Mouse (Mus musculus) left cerebral cortex, postnatal 36 days (tissue): ENCODE data around the gene Traf3. TPM values are rescaled to one million over a fixed set of nuclear protein-coding genes. Genes with fewer than 3 reads are reported as not detected.

Source experiments
- DNase-seq, 2 experiments: peaks; one replicate each; pipeline ENCODE4 v3.0.0; 2021 to 2022; ENCODE audit warnings: low spot score in 2 of 2, mixed read lengths in 1 of 2
- intact Hi-C: fragments of 180-260 bp; cut with DNase I; formaldehyde crosslinking; loops from one replicate; pipeline ENCODE4 v1.15.1; 2025
- total RNA-seq, 2 experiments: library from RNA; stranded (reverse); gene quantifications; 2 replicates each; pipeline ENCODE4 v1.2.3; 2021

The Traf3 gene
- total RNA-seq, 2 experiments from 2014 or later = 51.6 to 55.4 TPM

- intact Hi-C loops = no loop called here
- no peak for DNase-seq
These were observed 13.6 kb upstream of the Traf3 start for GRCm38 (mm10) chr12:111152579-111152978.

- intact Hi-C loops = no loop called here
- no peak for DNase-seq
These were observed 13.0 kb upstream of the Traf3 start for GRCm38 (mm10) chr12:111152981-111153710.

GRCm38 (mm10) chr12:111153946-111154345, 12.2 kb upstream of the Traf3 start:
- DNase-seq = no peak
- intact Hi-C loops = no loop called here

DNA sequence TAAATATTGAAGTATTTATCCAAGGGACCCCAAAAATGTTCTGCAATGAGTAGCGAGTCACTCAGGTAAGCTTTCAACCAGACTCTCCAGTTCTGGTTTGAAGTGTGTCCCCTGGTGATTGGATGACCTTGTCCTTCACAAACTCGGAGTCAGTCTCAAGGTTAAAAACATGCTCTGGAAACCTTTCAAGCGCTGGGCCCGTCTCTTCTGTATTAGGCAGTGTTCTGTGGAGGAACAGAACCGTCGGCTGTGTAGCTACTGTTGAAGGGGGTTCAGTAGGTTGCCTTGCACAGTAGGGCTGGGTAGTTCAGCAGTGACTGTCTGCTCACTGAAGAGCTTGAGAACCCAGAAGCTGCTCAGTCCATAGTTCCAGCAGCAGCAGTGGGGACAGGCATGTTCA, 11.5 kb upstream of the Traf3 start:
- DNase-seq = no peak
- intact Hi-C loops = no loop called here

DNA sequence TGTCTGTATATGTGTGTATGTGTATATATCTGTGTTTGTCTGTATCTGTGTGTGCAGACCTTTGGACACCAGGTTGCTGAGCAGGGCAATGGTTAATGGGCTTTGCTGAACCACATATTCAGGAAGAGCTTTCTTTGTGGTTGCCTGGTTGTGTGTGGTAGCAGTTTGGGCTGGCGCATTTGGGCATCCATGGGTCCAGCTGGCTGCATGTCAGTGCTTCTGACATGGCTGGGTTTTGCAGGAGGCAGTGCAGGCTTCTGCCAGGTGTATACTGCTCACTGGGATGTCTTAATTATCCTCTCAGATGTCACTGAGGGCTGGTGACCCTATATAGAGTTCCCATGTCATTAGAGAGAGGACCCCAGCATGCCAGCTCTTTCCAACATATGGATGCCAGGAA, 10.4 kb upstream of the Traf3 start:
- intact Hi-C loops = no loop called here
- no peak for DNase-seq

GRCm38 (mm10) chr12:111159659-111160428, 6.3 kb upstream of the Traf3 start:
- intact Hi-C loops = loop anchor here (10.0 kb wide), 1 partner anchor 365 kb away; no protein-coding TSS in a partner anchor

DNA sequence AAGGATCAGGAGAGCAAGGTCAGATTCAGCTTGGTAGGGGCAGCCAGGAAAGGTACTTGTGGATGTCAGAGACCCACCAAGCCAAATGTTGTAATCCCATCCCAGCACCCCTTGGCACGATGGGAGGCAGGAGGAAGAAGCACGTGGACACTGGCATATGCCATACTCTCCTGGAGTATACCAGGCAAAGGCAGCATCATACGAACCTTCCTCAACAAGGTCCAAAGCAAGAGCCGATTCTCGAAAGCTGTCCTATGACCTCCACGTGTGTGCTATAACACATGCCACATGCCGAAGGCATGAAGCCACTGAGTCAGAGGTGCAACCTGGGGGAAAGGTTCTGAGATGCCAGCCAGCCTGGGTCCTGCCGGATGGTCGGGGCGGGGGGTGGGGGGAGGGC, 5.3 kb upstream of the Traf3 start:
- intact Hi-C loops = loop anchor here (10.0 kb wide), 1 partner anchor 364 kb away; no protein-coding TSS in a partner anchor
- no peak for DNase-seq

More at GRCm38 (mm10) chr12:111159659-111160428, 6.3 kb upstream of the Traf3 start:
- no peak for DNase-seq

DNA sequence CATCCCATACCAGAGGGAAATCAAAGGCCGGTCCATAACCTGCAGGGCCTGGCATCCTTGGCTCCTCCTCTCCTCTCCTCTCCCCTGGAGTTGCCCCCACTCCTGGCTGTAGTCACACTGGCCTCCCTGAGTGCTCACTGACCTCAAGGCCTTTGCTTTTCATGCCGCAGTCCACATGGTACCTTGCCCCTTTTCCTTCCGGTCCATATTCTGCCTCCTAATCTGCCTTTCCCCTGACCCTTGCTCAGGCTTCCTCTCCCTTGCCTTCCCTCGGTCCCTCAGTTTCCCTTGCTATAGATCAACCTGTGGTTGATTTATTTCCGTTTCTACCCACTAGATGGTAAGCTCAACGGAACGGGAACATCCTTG, 4.2 kb upstream of the Traf3 start:
- DNase-seq = no peak
- intact Hi-C loops = loop anchor here (10.0 kb wide), 1 partner anchor 363 kb away; no protein-coding TSS in a partner anchor

- peak; percentile 61 to 69 for DNase-seq
- intact Hi-C loops = loop anchor here (10.0 kb wide), 1 partner anchor 362 kb away; no protein-coding TSS in a partner anchor
These were observed 3.7 kb upstream of the Traf3 start for GRCm38 (mm10) chr12:111162312-111163061.

DNA sequence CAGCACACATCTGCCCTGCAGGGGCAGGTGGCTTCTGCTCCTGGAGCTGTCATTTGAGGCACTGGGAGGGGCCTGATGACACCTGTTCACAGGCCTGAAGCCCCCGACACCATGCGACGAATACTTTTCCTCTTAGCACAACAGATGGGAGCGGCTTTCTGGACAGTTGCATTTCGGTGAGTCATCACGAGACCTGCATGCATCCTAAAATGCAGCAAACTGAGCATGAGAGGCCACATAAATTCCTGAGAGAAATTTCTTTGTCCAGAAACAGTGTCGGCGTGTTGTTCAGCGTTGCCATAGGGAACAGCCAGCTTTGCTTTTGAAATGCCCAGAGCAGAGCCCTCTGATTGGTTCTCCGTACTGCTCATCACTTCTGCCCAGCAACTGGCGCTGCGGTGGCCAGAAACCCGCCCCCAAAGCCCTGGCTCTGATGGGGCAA, 1.8 kb upstream of the Traf3 start:
- intact Hi-C loops = loop anchor here (10.0 kb wide), 1 partner anchor 360 kb away; no protein-coding TSS in a partner anchor
- peak; percentile 84 to 88 for DNase-seq

DNA sequence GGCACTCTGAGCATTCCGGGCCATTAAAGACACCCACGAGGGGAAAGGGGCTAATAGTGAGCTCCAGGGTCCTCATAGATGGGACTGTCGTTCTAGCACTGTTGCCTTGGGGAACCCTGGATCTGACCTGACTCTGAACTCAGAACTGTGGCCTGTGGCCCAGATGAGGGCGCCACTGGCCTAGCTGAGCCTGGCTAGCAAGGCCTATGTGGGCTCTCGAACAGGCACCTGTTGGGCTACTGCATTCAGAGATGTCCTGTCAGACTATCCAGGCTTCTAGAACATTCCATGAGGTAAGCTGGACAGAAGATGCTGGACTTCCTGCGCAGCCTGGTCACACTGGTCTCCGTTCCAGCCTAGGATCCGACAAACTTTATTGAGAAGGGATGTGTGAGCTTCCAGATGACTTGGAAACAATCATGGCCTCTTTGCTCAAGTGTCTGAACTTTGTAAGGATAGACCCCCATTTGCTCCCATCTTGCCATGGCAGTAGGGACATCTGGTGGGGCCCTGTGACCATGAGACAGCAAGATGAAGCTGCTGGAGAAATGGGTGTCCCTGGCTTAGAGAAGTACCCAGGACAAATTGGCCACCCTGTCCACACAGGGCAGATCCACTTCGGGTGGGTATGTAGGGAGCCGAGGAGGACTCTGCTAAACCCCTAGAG, 891 bp upstream of the Traf3 start:
- peak; percentile 38 for DNase-seq
- intact Hi-C loops = loop anchor here (5.0 to 10.0 kb wide), 2 partner anchors 78 to 360 kb away; no protein-coding TSS in a partner anchor

GRCm38 (mm10) chr12:111166681-111167289, 615 bp downstream of the Traf3 start:
- intact Hi-C loops = loop anchor here (5.0 to 10.0 kb wide), 2 partner anchors 79 to 358 kb away; no protein-coding TSS in a partner anchor
- DNase-seq = peak; percentile 38 to 43

GRCm38 (mm10) chr12:111168891-111169290, 2.7 kb downstream of the Traf3 start:
- intact Hi-C loops = loop anchor here (5.0 to 10.0 kb wide), 2 partner anchors 82 to 356 kb away; no protein-coding TSS in a partner anchor
- DNase-seq = no peak

DNA sequence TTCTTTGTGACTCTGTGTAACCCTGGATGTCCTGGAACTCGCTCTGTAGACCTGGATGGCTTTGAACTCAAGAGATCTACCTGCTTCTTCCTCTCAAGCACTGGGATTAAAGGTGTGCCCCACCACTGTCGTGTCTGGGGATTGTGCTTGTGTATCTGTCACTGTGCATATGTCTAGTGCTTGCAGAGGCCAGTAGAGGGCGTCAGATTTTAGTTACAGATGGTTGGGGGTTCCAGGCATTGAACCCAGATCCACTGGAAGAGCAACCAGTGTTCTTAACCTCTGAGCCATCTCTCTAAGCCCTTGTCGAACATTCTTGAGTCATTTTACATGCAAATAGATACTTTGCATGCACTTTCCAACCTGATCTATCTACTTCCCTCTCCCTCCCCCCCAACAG, 12.6 kb downstream of the Traf3 start:
- no peak for DNase-seq
- intact Hi-C loops = no loop called here

DNA sequence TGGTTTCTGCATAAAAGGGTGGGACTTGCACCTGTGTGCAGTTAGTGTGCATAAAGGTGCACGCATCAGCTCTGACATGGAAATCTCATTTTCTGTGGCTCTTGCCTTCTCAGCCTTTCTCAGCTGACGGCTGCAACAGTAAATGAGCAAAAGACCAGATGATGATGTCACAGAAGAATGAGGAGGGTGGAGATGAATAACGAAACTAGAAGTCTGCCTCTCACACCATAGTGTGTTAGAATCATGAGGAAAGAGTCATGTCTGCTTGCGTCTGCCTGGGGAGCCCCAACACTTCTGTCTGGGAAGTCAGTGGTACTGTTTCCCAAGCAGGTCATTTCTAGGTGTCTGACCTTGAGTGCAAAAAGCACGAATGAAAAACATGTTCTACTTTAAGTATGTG, 15.7 kb downstream of the Traf3 start:
- no peak for DNase-seq
- intact Hi-C loops = no loop called here

DNA sequence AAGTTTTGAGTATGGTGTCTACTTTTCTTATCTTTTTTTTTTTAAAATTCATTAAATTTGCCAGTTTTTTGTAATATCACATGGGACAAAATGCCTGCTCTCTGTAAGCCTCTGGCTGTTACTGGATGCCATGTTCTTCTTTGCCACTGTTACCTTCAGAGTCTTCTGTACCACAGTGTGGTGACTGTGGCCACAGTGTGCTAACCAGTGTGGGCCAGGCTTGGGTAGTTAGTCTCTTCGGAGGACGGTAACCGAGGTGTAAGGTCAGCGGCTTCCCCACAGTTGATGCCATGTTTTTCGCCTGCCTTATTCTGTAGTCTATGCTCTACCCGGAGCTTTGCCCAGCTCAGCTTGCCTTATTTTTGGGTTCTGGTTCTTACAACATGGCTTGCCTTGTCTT, 16.2 kb downstream of the Traf3 start:
- intact Hi-C loops = no loop called here
- no peak for DNase-seq

DNA sequence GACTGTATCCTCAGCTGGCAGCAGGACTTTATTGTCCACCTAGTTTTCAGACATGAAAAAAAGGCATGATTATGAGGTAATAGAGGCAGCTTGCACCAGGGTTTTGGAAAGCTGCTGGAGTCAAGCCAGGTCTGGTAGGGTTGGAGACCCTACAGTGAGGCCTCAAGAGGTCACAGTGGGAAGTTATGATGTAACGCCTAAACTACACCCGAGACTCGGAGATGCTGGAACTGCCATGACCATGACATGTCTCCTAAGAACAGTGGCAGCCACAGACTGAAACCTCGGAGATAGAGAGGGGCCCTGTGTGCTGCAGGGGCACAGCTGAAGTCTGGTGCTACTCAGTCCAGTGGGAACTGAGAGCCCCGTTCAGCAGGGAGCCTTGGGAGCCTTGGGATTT, 18.3 kb downstream of the Traf3 start, which contains the start of gene 4930595D18Rik:
Gene 4930595D18Rik (minus strand): TSS at position 16 of the 400 bp plus-strand sequence.
- DNase-seq = no peak
- intact Hi-C loops = no loop called here

DNA sequence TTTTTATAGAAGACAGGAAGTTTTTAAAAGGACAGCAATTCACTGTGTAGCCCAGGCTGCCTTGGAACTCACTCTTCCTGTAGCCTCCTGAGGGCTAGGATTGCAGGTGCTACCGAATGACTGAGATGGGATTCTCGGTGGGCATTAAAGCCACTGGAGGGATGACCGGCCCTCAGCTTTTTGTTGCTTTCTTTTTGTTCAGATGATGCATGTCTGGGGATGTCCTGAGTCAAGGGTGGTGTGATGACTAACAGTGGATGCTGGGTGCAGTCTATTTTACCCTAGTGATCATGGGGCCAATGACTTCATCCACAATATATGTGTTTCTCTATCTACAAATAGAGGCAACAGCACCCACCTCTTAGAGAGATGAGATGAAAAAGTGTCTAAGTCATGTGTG, 20.8 kb downstream of the Traf3 start:
- DNase-seq = no peak
- intact Hi-C loops = no loop called here

GRCm38 (mm10) chr12:111188295-111188694, 22.1 kb downstream of the Traf3 start:
- DNase-seq = no peak
- intact Hi-C loops = no loop called here
